Mouse (Mus musculus): Measurements from ENCODE around the gene Sec14l4. TPM values are rescaled to one million over a fixed set of nuclear protein-coding genes. Genes with fewer than 3 reads are reported as not detected.
"Not testable (repeated sequence)": the region's sequence is repeated elsewhere in the genome, so short reads cannot be mapped to it uniquely, and the experiment has no call there.

Gene Sec14l4
- polyA plus RNA-seq, 1 experiment from 2014 or later: not detected

DNA sequence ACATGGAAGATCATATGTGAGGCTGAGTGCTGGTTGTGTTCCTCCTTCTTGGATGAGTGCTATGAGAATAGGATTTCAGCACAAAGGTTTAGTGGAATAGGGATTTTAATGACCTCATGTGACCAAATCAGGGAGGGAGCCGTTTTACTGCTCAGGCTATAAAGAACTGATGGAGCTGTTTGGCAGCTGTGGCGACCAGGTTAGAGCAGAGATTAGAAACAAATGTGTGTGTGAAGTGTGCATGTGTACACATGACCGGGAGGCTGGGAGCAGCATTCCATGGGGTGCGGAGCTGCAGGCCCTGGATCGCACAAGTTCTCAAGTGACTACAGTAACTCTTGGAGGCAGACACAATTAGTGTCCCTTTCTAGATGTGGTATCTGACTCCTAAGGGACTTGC is 31.7 kb upstream of the Sec14l4 start:
- Histone ChIP-seq H3K9me3 (replicated peaks) (no peaks in the 10 kb centered on the region), H3K27ac (peak overlapping the region; percentile 64), H3K27me3 (ENCODE audit: low read depth, poor library complexity, severe bottlenecking) (peaks cover 43% of the 10 kb centered on the region), H3K4me1 (peaks cover 26% of the 10 kb centered on the region), H3K36me3 (no peaks in the 10 kb centered on the region), H3K4me3 (no peak overlapping the region)
- 33% methylated on average over 5 of the region's 5 CpGs for WGBS
- DNase-seq (ENCODE audit: low spot score): peak; percentile 60

DNA sequence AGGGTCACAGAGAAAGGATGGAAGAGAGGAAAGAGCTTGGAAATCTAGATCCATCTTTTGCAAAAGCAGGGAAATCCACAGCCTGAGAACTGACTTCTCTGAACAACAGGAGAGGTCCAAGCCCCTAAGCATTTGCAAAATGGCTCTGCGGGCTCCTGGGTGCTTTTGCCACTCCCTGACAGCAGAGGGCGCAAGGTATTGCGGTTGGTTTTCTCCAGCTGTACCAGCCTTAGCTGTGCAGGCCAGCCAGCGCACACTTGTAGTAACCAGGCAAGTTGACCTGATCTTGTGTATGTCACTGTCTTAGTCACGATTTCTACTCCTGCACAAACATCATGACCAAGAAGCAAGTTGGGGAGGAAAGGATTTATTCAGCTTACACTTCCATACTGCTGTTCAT is 29.7 kb upstream of the Sec14l4 start:
- Histone ChIP-seq H3K9me3 (replicated peaks) (no peaks in the 10 kb centered on the region), H3K27ac (no peak overlapping the region), H3K4me1 (peaks cover 26% of the 10 kb centered on the region), H3K4me3 (no peak overlapping the region), H3K36me3 (no peaks in the 10 kb centered on the region), H3K27me3 (ENCODE audit: low read depth, poor library complexity, severe bottlenecking) (peaks cover 40% of the 10 kb centered on the region)
- DNase-seq (ENCODE audit: low spot score): peak; percentile 85
- 16% methylated on average over 5 of the region's 5 CpGs for WGBS

DNA sequence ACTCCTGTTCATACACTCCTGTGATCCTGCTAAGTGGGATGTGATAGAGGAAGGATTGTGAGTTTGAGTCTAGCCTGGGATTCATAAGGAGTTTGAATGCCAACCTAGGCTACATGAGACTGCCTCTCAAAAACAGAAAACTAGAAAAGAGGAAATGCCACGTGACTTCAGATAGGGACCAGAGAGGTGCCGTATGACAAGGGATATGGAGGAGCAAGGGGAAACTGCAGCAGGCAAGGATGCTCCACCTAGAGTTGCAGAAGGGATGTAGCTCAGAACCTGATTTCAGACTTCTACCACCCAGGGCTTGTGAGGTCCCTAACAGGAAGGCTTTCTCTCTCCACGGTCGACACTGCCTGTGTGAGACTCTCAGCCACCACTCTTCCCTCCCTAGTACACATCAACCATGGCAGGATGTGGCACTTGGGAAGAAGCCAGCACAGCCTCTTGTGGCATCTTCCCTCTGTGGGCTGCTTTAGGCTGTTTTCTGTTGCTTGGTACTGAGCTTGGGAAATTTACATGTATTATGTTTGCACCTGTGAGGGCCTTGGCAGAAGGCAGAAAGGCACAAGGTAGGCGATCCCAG is 25.9 kb upstream of the Sec14l4 start:
- 64% methylated on average over 5 of the region's 5 CpGs for WGBS
- Histone ChIP-seq H3K27ac (no peak overlapping the region), H3K4me1 (peaks cover under 1% of the 10 kb centered on the region; the same call in 1 of the 2 replicates), H3K27me3 (ENCODE audit: low read depth, poor library complexity, severe bottlenecking) (peaks cover 4% of the 10 kb centered on the region; the same call in 1 of the 2 replicates), H3K36me3 (no peaks in the 10 kb centered on the region), H3K4me3 (no peak overlapping the region), H3K9me3 (replicated peaks) (no peaks in the 10 kb centered on the region)
- DNase-seq (ENCODE audit: low spot score): no peak

DNA sequence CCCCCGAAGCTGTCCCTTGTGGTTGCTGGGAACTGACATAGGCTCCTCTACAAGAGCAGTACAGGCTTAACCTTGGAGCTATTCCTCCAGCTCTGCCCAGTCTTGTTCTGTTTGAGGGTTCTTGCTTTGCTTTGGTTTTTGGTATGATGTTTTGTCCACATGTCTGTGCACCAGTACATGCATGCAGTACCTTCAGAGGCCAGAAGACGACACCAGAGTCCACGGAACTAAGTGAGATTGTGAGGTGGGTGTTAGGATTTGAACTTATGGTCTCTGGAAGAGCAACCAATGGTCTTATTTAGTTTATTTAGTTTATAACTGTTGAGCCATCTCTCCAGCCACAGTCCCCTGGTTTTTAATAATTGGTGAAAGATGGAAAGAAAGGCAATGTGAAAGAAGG is 24.8 kb upstream of the Sec14l4 start:
- no peaks in the 10 kb centered on the region for H3K36me3 ChIP-seq
- 85% methylated on average over 3 of the region's 3 CpGs for WGBS
- no peaks in the 10 kb centered on the region for H3K27me3 ChIP-seq (ENCODE audit: low read depth, poor library complexity, severe bottlenecking)
- DNase-seq (ENCODE audit: low spot score): no peak
- H3K4me1 ChIP-seq: no peaks in the 10 kb centered on the region
- no peaks in the 10 kb centered on the region for H3K9me3 ChIP-seq (replicated peaks)
- H3K27ac ChIP-seq: no peak overlapping the region
- H3K4me3 ChIP-seq: no peak overlapping the region

DNA sequence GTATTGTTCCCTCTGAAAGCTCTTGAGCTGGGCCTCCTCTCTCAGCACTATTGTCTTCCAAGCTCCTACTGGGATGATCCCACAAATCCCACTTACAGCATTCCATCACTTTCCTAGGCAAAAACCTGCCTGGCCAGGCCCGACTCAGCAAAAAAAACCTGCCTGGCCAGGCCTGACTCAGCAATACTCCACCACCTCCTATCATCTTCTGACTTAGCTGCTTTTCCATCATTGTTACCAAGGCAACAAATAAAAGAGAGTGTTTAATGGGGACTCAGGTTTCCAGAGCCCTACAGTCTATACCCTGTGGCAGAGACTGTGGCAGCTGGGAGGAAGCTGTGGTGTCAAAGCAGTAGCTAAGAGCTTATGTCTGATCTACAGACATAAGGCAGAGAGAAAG is 18.6 kb upstream of the Sec14l4 start:
- Histone ChIP-seq H3K4me1 (no peaks in the 10 kb centered on the region), H3K4me3 (no peak overlapping the region), H3K27ac (no peak overlapping the region), H3K36me3 (no peaks in the 10 kb centered on the region), H3K9me3 (replicated peaks) (no peaks in the 10 kb centered on the region), H3K27me3 (ENCODE audit: low read depth, poor library complexity, severe bottlenecking) (no peaks in the 10 kb centered on the region)
- 71% methylated on average over 1 of the region's 1 CpGs for WGBS
- DNase-seq (ENCODE audit: low spot score): no peak

DNA sequence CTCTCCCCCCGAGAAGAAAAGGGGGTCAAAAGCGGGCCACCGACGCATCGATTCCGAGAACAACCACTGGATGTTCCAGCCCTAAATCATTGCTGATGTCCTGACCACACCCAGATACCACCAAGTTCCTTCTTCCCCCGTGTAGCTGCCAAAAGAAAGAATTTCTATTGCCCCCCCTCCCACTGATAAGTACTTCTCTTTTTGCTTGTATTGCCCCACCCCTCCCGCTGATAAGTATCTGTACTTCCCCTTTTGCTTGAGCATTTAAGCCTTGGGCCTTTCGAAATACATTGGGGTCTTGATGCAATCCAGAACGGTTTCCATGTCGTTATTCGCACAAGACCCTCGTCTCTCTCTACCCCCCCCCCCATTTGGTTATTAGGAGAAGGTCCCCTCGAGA is 15.5 kb upstream of the Sec14l4 start:
- not testable (repeated sequence) for H3K4me3 ChIP-seq; H3K36me3 ChIP-seq; H3K27me3 ChIP-seq (ENCODE audit: low read depth, poor library complexity, severe bottlenecking); H3K4me1 ChIP-seq; DNase-seq (ENCODE audit: low spot score); H3K27ac ChIP-seq; H3K9me3 ChIP-seq (replicated peaks)
- 93% methylated on average over 14 of the region's 14 CpGs for WGBS

DNA sequence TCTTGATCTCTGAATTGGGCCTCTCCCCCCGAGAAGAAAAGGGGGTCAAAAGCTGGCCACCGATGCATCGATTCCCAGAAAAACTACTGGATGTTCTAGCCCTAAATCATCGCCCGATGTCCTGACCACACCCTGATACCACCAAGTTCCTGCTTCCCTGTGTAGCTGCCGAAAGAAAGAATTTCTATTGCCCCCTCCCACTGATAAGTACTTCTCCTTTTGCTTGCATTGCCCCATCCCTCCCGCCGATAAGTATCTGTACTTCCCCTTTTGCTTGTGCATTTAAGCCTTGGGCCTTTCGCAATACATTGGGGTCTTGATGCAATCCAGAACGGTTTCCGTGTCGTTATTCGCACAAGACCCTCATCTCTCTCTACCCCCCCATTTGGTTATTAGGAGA is 9.2 kb upstream of the Sec14l4 start:
- H3K9me3 ChIP-seq (replicated peaks); H3K4me3 ChIP-seq; H3K4me1 ChIP-seq; DNase-seq (ENCODE audit: low spot score); H3K27me3 ChIP-seq (ENCODE audit: low read depth, poor library complexity, severe bottlenecking); H3K36me3 ChIP-seq; H3K27ac ChIP-seq: not testable (repeated sequence)
- 91% methylated on average over 13 of the region's 13 CpGs for WGBS

DNA sequence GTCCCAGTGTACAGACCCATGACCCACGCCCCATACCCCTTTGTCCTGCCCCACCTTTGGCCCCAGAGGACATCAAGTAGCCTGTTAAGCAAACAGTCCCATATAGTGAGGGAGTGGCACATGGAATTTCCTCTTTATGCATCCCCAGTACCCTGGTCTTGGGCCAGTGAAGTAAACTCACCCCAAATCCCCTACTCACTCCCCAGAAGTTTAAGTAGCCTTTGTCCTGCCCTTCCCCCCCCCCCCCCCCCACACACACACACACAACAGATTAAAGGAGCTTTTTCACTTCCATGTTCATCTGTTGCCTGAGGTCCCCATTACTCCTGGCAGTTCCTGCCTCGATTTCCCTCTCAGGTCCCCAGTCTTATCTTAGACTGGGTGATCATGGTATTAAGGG is 7.9 kb upstream of the Sec14l4 start:
- Histone ChIP-seq H3K27ac (no peak overlapping the region), H3K36me3 (no peaks in the 10 kb centered on the region), H3K27me3 (ENCODE audit: low read depth, poor library complexity, severe bottlenecking) (no peaks in the 10 kb centered on the region), H3K4me1 (no peaks in the 10 kb centered on the region), H3K4me3 (no peak overlapping the region), H3K9me3 (replicated peaks) (no peaks in the 10 kb centered on the region)
- DNase-seq (ENCODE audit: low spot score): no peak
- WGBS: 72% methylated on average over 2 of the region's 2 CpGs

DNA sequence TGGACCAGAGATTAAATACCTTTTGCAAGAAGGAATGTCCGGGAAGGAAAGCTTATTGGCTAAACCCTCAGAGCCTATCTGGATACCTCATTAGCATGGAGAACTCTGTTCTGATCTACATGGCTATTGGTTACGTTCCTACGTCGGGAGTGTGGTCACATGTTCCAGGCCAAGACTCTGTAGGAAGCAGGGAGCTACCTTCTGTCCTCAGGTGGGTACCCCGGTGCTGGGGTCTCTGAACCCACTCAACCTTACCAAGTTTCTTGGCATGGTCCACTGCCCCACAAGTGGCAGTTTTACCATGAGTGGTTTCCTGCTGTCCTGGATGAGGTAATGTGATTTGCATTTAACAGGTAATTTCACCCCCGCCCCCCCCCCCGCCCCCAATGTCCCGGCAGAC is 4.2 kb upstream of the Sec14l4 start:
- Histone ChIP-seq H3K4me3 (no peak overlapping the region), H3K36me3 (no peaks in the 10 kb centered on the region), H3K27me3 (ENCODE audit: low read depth, poor library complexity, severe bottlenecking) (peaks cover 13% of the 10 kb centered on the region), H3K4me1 (0 out of 2 replicates have a peak, but pooled peaks cover 3% of the 10 kb centered on the region), H3K27ac (no peak overlapping the region), H3K9me3 (replicated peaks) (no peaks in the 10 kb centered on the region)
- 78% methylated on average over 8 of the region's 8 CpGs for WGBS
- DNase-seq (ENCODE audit: low spot score): no peak

DNA sequence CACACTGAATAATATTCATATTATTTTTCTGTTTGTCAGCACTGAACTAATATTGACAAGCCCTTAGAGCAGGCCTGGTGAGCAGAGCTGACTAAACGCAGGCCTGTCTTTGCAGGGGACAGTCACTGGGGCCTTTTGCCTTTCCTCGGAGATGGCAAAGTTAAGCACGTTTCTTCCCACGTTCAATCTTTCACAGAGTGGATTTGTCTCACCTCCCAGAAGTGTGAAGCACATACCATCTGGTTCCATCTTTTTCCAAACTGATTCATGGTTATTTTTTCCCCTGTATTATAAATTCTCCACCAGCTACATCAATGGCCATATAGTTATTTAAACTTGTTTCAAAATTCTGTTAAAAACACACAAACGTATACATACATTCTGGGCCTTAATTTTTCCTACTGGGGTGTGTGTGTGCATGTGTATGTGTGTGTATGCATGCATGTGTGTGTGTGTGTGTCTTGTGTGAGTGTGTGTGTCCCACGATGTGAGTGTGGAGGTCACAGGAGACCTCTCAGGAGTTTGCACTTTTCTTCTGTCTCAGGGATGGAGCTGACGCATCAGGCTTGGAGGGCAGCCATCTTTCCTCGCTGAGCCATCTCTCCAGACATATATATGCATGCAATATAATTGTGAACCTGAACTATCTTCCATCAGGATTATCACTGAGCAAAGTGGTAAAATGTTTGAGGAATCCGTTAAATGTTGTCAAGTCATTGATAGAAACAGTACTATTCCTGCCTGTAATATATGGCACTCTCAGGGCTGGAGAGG is 3.5 kb upstream of the Sec14l4 start:
- WGBS: 77% methylated on average over 9 of the region's 9 CpGs
- 0 out of 2 replicates have a peak, but pooled peaks cover 3% of the 10 kb centered on the region for H3K4me1 ChIP-seq
- no peaks in the 10 kb centered on the region for H3K9me3 ChIP-seq (replicated peaks)
- no peak overlapping the region for H3K27ac ChIP-seq
- no peak overlapping the region for H3K4me3 ChIP-seq
- no peak for DNase-seq (ENCODE audit: low spot score)
- H3K27me3 ChIP-seq (ENCODE audit: low read depth, poor library complexity, severe bottlenecking): peaks cover 20% of the 10 kb centered on the region
- H3K36me3 ChIP-seq: no peaks in the 10 kb centered on the region

DNA sequence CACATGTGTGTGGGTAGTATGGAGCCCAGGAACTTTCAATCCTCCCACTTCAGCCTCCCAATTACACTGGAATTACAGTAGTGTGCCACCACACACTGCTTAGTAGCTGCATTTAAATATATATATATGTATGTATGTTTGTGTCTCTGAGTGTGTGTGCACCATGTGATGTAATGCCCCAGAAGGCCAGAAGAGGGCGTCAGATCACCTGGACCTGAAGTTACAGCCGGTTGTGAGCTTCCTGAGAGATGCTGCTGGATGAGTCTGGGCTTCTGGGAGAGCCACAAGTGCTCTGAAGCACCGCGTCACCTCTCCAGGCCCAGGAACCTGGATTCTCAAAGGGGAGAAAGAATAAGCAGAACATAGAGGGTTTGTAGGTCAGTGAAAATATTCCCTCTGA is 1.9 kb upstream of the Sec14l4 start:
- no peaks in the 10 kb centered on the region for H3K36me3 ChIP-seq
- 66% methylated on average over 4 of the region's 4 CpGs for WGBS
- no peak overlapping the region for H3K4me3 ChIP-seq
- H3K27me3 ChIP-seq (ENCODE audit: low read depth, poor library complexity, severe bottlenecking): peaks cover 27% of the 10 kb centered on the region
- H3K4me1 ChIP-seq: 0 out of 2 replicates have a peak, but pooled peaks cover 3% of the 10 kb centered on the region
- no peak for DNase-seq (ENCODE audit: low spot score)
- H3K27ac ChIP-seq: no peak overlapping the region
- H3K9me3 ChIP-seq (replicated peaks): no peaks in the 10 kb centered on the region

DNA sequence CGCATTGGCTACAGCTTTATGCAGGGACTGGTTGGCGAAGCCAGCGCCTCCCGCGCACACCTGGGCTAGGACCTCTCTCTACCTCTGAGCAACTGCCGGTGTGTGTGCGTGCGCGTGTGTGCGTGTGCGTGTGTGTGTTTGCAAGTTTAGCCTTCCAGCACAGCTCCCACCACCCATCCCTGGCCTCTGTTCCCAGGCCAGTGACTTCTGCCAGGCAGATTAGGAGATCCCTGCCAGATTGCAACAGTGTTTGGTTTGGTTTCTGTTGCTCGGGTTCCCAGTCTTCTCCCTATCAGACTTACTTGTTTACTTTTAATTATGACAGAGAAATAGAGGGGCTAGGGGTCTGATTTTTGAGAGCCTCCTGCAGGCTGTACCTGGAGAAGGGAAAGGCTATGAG is 699 bp downstream of the Sec14l4 start:
- H3K4me3 ChIP-seq: no peak overlapping the region
- peaks cover 27% of the 10 kb centered on the region for H3K27me3 ChIP-seq (ENCODE audit: low read depth, poor library complexity, severe bottlenecking)
- no peak for DNase-seq (ENCODE audit: low spot score)
- H3K36me3 ChIP-seq: no peaks in the 10 kb centered on the region
- WGBS: 33% methylated on average over 12 of the region's 12 CpGs
- no peak overlapping the region for H3K27ac ChIP-seq
- H3K4me1 ChIP-seq: 0 out of 2 replicates have a peak, but pooled peaks cover 3% of the 10 kb centered on the region
- H3K9me3 ChIP-seq (replicated peaks): no peaks in the 10 kb centered on the region

DNA sequence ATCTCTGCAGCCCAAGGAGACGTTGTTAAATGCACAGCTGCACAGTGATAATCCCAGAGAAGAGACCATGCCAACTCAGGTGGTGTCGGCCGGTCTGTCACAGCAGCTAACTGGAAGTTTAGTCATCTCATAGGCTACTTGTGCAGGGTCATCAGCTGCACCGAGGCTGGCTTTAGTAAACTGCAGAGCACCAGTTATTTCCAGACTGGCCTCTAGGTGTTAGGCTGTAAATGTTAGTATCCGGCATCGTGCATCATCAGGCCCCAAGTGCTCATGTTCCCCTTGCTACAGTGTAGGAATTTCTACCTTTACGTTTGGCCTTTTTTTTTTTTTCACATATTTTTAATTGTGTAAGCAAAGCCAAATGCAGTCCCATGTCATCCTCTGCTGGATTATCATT is 2.2 kb downstream of the Sec14l4 start:
- Histone ChIP-seq H3K9me3 (replicated peaks) (no peaks in the 10 kb centered on the region), H3K27ac (no peak overlapping the region), H3K4me3 (no peak overlapping the region), H3K36me3 (no peaks in the 10 kb centered on the region), H3K4me1 (0 out of 2 replicates have a peak, but pooled peaks cover 3% of the 10 kb centered on the region), H3K27me3 (ENCODE audit: low read depth, poor library complexity, severe bottlenecking) (peaks cover 27% of the 10 kb centered on the region)
- WGBS: 63% methylated on average over 7 of the region's 7 CpGs
- no peak for DNase-seq (ENCODE audit: low spot score)
